Mouse (Mus musculus) heart, embryonic 16.5 days (tissue): ENCODE measurements at regions not wholly inside any gene's neighbourhood (a gene's known extent, or its start where the extent isn't known, plus 50 kb on each side); places are given as distances from the start of the nearest gene placed in this dataset.

Experiments
- ATAC-seq: fragments of 200-750 bp; cut with Nextera tagmentation; replicated peaks from 2 replicates; pipeline ENCODE4 v1.8.0; 2017; ENCODE audit warnings: moderate number of reproducible peaks; ENCODE audit not compliant: insufficient read depth, low FRiP score; ENCODE audit errors: extremely low read depth
- H3K27ac ChIP-seq: fragments of 300-500 bp; sonication (generic); 2 replicates; pipeline ENCODE4 v1.5.1; 2014; ENCODE audit warnings: mild to moderate bottlenecking, low read length, control low read depth, moderate library complexity
- H3K27me3 ChIP-seq: fragments of 300-500 bp; sonication (generic); 2 replicates; pipeline ENCODE4 v1.6.1; 2014; ENCODE audit warnings: low read length, mixed read lengths; ENCODE audit not compliant: control insufficient read depth, insufficient read depth
- H3K36me3 ChIP-seq: fragments of 300-500 bp; sonication (generic); 2 replicates; pipeline ENCODE4 v1.6.1; 2014; ENCODE audit not compliant: control insufficient read depth, insufficient read depth
- H3K4me1 ChIP-seq: fragments of 300-500 bp; sonication (generic); 2 replicates; pipeline ENCODE4 v1.6.1; 2014; ENCODE audit warnings: low read length, mixed read lengths; ENCODE audit not compliant: control insufficient read depth, insufficient read depth
- H3K4me2 ChIP-seq: fragments of 300-500 bp; sonication (generic); 2 replicates; pipeline ENCODE4 v1.6.1; 2014; ENCODE audit warnings: low read depth, mild to moderate bottlenecking, control low read depth, low read length
- H3K4me3 ChIP-seq: fragments of 300-500 bp; sonication (generic); 2 replicates; pipeline ENCODE4 v1.5.1; 2014; ENCODE audit warnings: mild to moderate bottlenecking, control low read depth, low read length
- H3K9ac ChIP-seq: fragments of 300-500 bp; sonication (generic); 2 replicates; pipeline ENCODE4 v1.6.1; 2014; ENCODE audit warnings: low read length, control low read depth
- H3K9me3 ChIP-seq: fragments of 300-500 bp; sonication (generic); replicated peaks from 2 replicates; pipeline ENCODE4 v1.6.1; 2016; ENCODE audit warnings: low read length; ENCODE audit not compliant: control insufficient read depth
- WGBS: fragments of 180-500 bp; shearing (Covaris S2); extraction: QIAGEN DNeasy Blood & Tissue Kit; methylation state at CpG from one replicate; pipeline ENCODE4 v1.1.7; 2014; 5-methylcytosine and 5-hydroxymethylcytosine counted together

GRCm38 (mm10) chr12:70598211-70598701 lies 145.4 kb downstream of the Tmx1 start:
- WGBS: 78% methylated on average over 15 of the region's 15 CpGs
- ATAC-seq: no peak

GRCm38 (mm10) chr12:70599731-70600130 lies 146.8 kb downstream of the Tmx1 start:
- H3K4me2 ChIP-seq: no peak overlapping the region
- H3K9me3 ChIP-seq: peaks cover 3% of the 10 kb centered on the region; the same call in 1 of the 2 replicates
- H3K27me3 ChIP-seq: no peaks in the 10 kb centered on the region
- no peak for ATAC-seq
- no peaks in the 10 kb centered on the region for H3K4me1 ChIP-seq
- H3K4me3 ChIP-seq: no peak overlapping the region
- H3K9ac ChIP-seq: no peak overlapping the region
- 82% methylated on average over 6 of the region's 6 CpGs for WGBS
- H3K27ac ChIP-seq: no peak overlapping the region
- no peaks in the 10 kb centered on the region for H3K36me3 ChIP-seq

More at GRCm38 (mm10) chr12:70598211-70598701, 145.4 kb downstream of the Tmx1 start:
- Histone ChIP-seq H3K4me3 (no peak overlapping the region), H3K4me1 (no peaks in the 10 kb centered on the region), H3K9ac (no peak overlapping the region), H3K27me3 (no peaks in the 10 kb centered on the region), H3K4me2 (no peak overlapping the region), H3K27ac (no peak overlapping the region), H3K36me3 (no peaks in the 10 kb centered on the region), H3K9me3 (peaks cover 3% of the 10 kb centered on the region; the same call in 1 of the 2 replicates)

DNA sequence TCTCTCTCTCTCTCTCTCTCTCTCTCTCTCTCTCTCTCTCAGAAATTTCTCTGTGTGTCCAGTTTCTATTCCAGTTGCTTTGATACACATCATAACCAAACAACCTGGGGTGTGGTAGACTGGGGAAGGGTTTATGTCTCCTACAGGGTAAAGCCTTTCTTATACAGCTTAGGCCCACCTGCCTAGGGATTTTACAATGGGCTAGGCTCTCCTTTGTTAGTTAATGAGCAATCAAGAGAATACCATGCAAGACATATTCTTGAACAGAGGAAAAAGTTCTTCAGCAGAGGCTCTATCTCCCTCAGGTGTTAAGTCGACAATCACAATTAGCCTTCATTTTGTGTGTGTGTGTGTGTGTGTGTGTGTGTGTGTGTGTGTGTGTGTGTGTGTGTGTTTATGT lies 151.0 kb downstream of the Tmx1 start:
- Histone ChIP-seq H3K36me3 (no peaks in the 10 kb centered on the region), H3K9ac (no peak overlapping the region), H3K4me2 (no peak overlapping the region), H3K9me3 (peaks cover 3% of the 10 kb centered on the region; the same call in 1 of the 2 replicates), H3K4me3 (no peak overlapping the region), H3K4me1 (peaks cover 2% of the 10 kb centered on the region; the same call in 1 of the 2 replicates), H3K27ac (no peak overlapping the region), H3K27me3 (no peaks in the 10 kb centered on the region)
- no peak for ATAC-seq
- WGBS: 91% methylated on average over 1 of the region's 1 CpGs

- no peaks in the 10 kb centered on the region for H3K9me3 ChIP-seq
- H3K9ac ChIP-seq: 0 out of 2 replicates have a peak overlapping the region, but pooled peaks have one; percentile 7
- H3K27ac ChIP-seq: peak overlapping the region; percentile 67
- WGBS: 32% methylated on average over 5 of the region's 5 CpGs
- no peaks in the 10 kb centered on the region for H3K27me3 ChIP-seq
- ATAC-seq: no peak
- no peak overlapping the region for H3K4me2 ChIP-seq
- no peaks in the 10 kb centered on the region for H3K36me3 ChIP-seq
- peaks cover 9% of the 10 kb centered on the region for H3K4me1 ChIP-seq
- H3K4me3 ChIP-seq: no peak overlapping the region
Measured at GRCm38 (mm10) chr12:70608672-70609071, 155.8 kb downstream of the Tmx1 start.

DNA sequence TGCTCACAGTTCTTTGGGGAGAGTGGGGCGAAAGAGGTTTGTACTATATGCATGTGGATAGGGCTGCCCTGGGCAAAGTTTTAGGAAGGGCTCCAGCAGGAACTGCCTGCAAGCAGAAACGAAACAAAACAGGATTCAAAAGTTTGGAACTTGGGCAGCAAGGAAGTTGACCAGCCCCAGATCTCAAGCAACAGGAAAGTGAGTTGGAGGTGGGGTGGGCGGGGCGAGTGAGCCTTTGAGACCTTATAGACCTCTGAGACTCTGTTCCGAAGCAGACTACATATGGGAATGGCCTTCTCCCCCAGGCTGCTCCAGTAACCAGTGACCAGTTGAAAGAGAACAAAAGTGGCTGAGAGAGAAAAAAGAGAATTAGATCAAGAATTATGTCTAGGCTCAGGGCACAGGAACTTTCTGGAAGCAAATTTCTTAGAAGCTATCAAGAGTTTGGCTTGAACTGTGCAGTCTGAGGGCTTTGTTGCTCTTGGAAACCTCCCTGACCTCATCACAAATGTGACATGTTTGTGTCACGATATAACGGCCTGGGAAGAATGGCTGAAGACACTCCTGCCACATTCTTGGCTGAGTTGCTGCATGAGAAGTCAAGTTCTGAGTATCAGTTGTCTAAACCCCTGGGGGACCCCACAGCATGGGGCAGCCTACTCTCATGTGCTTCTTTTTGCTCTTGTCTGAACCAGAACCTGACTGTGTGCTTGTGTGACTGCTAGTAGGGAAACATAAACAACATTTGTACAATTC lies 156.4 kb downstream of the Tmx1 start:
- 60% methylated on average over 7 of the region's 7 CpGs for WGBS
- H3K9ac ChIP-seq: 0 out of 2 replicates have a peak overlapping the region, but pooled peaks have one; percentile 7
- H3K9me3 ChIP-seq: no peaks in the 10 kb centered on the region
- peak overlapping the region; percentile 67 for H3K27ac ChIP-seq
- H3K27me3 ChIP-seq: no peaks in the 10 kb centered on the region
- ATAC-seq: no peak
- peaks cover 9% of the 10 kb centered on the region for H3K4me1 ChIP-seq
- no peak overlapping the region for H3K4me2 ChIP-seq
- H3K4me3 ChIP-seq: no peak overlapping the region
- H3K36me3 ChIP-seq: no peaks in the 10 kb centered on the region

DNA sequence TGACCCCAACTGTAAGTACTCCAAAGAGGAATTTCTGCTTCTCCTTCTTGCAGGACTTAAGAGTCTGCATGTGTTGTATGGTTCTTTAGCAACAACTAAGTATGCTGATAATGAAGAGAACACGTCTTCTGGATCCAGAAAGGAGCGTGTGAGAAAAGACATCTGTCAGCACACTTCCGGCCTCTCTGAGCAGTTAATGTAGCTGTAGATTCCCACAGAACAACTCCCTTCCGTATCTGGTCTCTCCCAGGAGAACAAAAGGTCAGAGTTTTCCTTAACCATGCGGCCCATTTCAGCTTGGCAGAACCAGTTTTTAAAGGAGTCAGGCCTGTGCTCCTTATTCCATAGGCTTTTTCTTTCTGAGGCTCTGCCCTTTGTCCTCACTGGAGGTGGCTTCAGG lies 159.0 kb downstream of the Tmx1 start:
- Histone ChIP-seq H3K9ac (no peak overlapping the region), H3K36me3 (no peaks in the 10 kb centered on the region), H3K9me3 (no peaks in the 10 kb centered on the region), H3K27ac (peak overlapping the region; percentile 49), H3K4me3 (no peak overlapping the region), H3K4me1 (peaks cover 17% of the 10 kb centered on the region), H3K27me3 (no peaks in the 10 kb centered on the region), H3K4me2 (no peak overlapping the region)
- peak; percentile 25; the same call in 1 of the 2 replicates for ATAC-seq
- WGBS: 40% methylated on average over 5 of the region's 5 CpGs

DNA sequence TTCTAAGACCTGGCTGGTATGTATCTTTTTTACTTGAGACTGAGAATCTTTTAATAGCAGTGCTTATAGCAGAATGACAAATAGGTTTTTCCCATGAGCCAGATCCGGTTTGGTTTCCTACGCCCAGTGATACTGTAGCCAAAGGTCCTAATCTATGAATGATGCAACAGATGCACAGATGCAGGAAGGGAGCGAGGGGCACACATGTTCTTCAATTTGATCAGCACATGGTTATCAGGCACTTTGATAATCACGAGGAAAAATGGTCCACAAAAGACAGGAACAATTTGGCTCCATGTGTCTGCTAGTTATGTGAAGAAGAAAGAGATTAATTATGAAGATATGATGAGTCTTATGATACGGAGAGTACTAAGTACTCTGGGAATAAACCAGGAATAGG lies 160.3 kb downstream of the Tmx1 start:
- no peak overlapping the region for H3K27ac ChIP-seq
- ATAC-seq: no peak
- H3K4me2 ChIP-seq: no peak overlapping the region
- WGBS: 62% methylated on average over 5 of the region's 5 CpGs
- no peak overlapping the region for H3K9ac ChIP-seq
- H3K4me3 ChIP-seq: no peak overlapping the region
- peaks cover 17% of the 10 kb centered on the region for H3K4me1 ChIP-seq
- H3K36me3 ChIP-seq: no peaks in the 10 kb centered on the region
- H3K9me3 ChIP-seq: no peaks in the 10 kb centered on the region
- no peaks in the 10 kb centered on the region for H3K27me3 ChIP-seq

- H3K36me3 ChIP-seq: no peaks in the 10 kb centered on the region
- no peak overlapping the region for H3K4me3 ChIP-seq
- H3K4me1 ChIP-seq: peaks cover 12% of the 10 kb centered on the region
- no peak overlapping the region for H3K4me2 ChIP-seq
- H3K27me3 ChIP-seq: no peaks in the 10 kb centered on the region
- no peak for ATAC-seq
- H3K27ac ChIP-seq: no peak overlapping the region
- 76% methylated on average over 2 of the region's 2 CpGs for WGBS
- no peaks in the 10 kb centered on the region for H3K9me3 ChIP-seq
- H3K9ac ChIP-seq: no peak overlapping the region
Measured at GRCm38 (mm10) chr12:70614101-70614500, 161.2 kb downstream of the Tmx1 start.

DNA sequence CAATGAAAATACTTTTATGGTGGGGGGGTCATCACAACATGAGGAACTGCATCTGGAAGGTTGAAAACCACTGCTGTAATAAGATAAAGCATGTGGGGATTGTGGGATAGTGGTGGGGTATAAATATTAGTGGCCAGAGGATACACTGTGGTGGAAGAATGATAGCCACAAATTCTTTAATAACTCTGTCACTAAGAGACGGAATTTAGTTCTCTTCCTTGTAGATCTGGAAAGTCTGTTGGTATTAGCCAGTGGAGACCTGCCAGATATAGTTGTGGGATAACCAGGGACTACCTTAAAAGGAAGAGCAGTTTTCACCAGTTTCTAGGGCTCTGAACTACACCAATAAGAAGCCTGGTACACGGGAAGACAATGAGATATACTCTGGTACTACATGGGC lies 161.8 kb downstream of the Tmx1 start:
- H3K27me3 ChIP-seq: no peaks in the 10 kb centered on the region
- H3K4me3 ChIP-seq: no peak overlapping the region
- WGBS: 76% methylated on average over 2 of the region's 2 CpGs
- H3K9me3 ChIP-seq: no peaks in the 10 kb centered on the region
- H3K36me3 ChIP-seq: no peaks in the 10 kb centered on the region
- no peak overlapping the region for H3K9ac ChIP-seq
- H3K4me1 ChIP-seq: peaks cover 8% of the 10 kb centered on the region
- ATAC-seq: no peak
- no peak overlapping the region for H3K4me2 ChIP-seq
- no peak overlapping the region for H3K27ac ChIP-seq
